Mouse (Mus musculus) MEL (cell line): ENCODE data around the gene Best1.

Experiments used
- CHD1 ChIP-seq: IDR thresholded peaks from 2 replicates; pipeline ENCODE4 v1.6.1; 2012; ENCODE audit warnings: low read depth, mild to moderate bottlenecking, inconsistent platforms, low read length, improper control_type of control experiment
- CTCF ChIP-seq, 3 experiments: IDR thresholded peaks in 2 of 3; conservative IDR thresholded peaks in 1 of 3; 2 replicates each; pipeline ENCODE4 v1.5.1; 2011 to 2012; ENCODE audit warnings: low read length in 3 of 3, low read depth in 2 of 3, mild to moderate bottlenecking in 2 of 3, improper control_type of control experiment in 1 of 3, inconsistent platforms in 1 of 3, mixed read lengths in 1 of 3, moderate library complexity in 1 of 3; ENCODE audit not compliant: control insufficient read depth in 1 of 3, insufficient read depth in 1 of 3, poor library complexity in 1 of 3, severe bottlenecking in 1 of 3
- ETS1 ChIP-seq: IDR thresholded peaks from 2 replicates; pipeline ENCODE4 v1.6.1; 2012; ENCODE audit warnings: low read depth, mild to moderate bottlenecking, inconsistent platforms, low read length, improper control_type of control experiment, moderate library complexity
- MYB ChIP-seq: IDR thresholded peaks from 2 replicates; pipeline ENCODE4 v1.6.1; 2011; ENCODE audit warnings: mild to moderate bottlenecking, low read depth, low read length, improper control_type of control experiment
- NRF1 ChIP-seq: IDR thresholded peaks from 2 replicates; pipeline ENCODE4 v1.6.1; 2014; ENCODE audit warnings: low read depth, mild to moderate bottlenecking, inconsistent platforms, low read length, improper control_type of control experiment, moderate library complexity; ENCODE audit not compliant: poor library complexity, insufficient read depth, severe bottlenecking
- POLR2A ChIP-seq, 2 experiments: IDR thresholded peaks; 2 replicates each; pipeline ENCODE4 v1.6.1; 2011 to 2012; ENCODE audit warnings: low read length in 2 of 2, mild to moderate bottlenecking in 2 of 2, control low read depth in 1 of 2, improper control_type of control experiment in 1 of 2, low read depth in 1 of 2, moderate library complexity in 1 of 2; ENCODE audit not compliant: control insufficient read depth in 1 of 2, insufficient read depth in 1 of 2, poor library complexity in 1 of 2

- TF ChIP-seq POLR2A (IDR thresholded peaks at IDR 0.05; ENCODE audit: control insufficient read depth in 1 of 2, insufficient read depth in 1 of 2, low read depth in 1 of 2, low read length in 2 of 2, poor library complexity in 1 of 2) (no peak), CHD1 (no peak), MYB (no peak), ETS1 (no peak), CTCF (IDR thresholded peaks at IDR 0.05 in 2 of 3, conservative IDR thresholded peaks at IDR 0.05 in 1 of 3; ENCODE audit: control insufficient read depth in 1 of 3, insufficient read depth in 1 of 3, low read depth in 2 of 3, low read length in 3 of 3, poor library complexity in 1 of 3, severe bottlenecking in 1 of 3) (no peak), NRF1 (no peak)
Observed at GRCm38 (mm10) chr19:9941809-9942208, 59.6 kb downstream of the Best1 start.
